Mouse (Mus musculus): ENCODE measurements around the gene Kbtbd3. TPM values are rescaled to one million over a fixed set of nuclear protein-coding genes. Genes with fewer than 3 reads are reported as not detected.

The Kbtbd3 gene
- polyA plus RNA-seq, 1 experiment from 2014 or later, result 13.8 TPM

Small RNA genes lying within 50 kb of the gene (microRNA-seq; reads per million reads assigned to microRNA genes)
- not detected for gene Gm22195
- gene Gm23992, result not detected

Other genes starting within 250 kb of the Kbtbd3 start
- gene Aasdhppt, start 362 bp upstream of the Kbtbd3 start, polyA plus RNA-seq (2015; fragmentation: Nextera tagmentation; extraction: Ambion mirVana), result 33.7 and 33.8 TPM in 2 replicates
- gene Msantd4, start 66.7 kb downstream of the Kbtbd3 start, polyA plus RNA-seq (2015; fragmentation: Nextera tagmentation; extraction: Ambion mirVana), result 59.4 and 64.4 TPM in 2 replicates

All from midbrain, embryonic 16.5 days (tissue).